Mouse (Mus musculus) kidney, postnatal 4 days (tissue): ENCODE measurements at regions not wholly inside any gene's neighbourhood (a gene's known extent, or its start where the extent isn't known, plus 50 kb on each side); places are given as distances from the start of the nearest gene placed in this dataset.

ENCODE experiments used
- DNase-seq, 2 experiments: peaks; one replicate each; pipeline ENCODE4 v3.0.0; 2021; ENCODE audit warnings: mixed read lengths in 2 of 2

DNA sequence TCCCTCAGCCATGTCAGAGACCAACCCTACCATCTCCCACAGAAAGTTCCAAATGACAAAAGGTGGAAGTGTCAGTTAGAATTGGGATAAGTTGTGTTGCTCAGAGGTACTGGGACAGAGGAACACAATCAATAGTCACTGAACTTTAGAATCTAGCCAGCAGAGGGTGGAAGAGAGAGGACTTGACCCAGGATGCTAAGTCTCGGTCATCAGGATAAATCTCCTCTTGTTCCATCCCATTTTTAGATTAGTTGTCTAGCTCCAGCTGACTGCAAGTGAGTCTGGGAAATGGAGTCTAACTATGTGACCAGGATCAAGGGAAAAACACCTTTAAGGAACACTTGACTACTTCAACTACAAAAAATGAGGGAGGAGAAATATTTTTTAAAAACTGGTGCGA, 91.5 kb downstream of the Fam84b start:
- no peak for DNase-seq

DNA sequence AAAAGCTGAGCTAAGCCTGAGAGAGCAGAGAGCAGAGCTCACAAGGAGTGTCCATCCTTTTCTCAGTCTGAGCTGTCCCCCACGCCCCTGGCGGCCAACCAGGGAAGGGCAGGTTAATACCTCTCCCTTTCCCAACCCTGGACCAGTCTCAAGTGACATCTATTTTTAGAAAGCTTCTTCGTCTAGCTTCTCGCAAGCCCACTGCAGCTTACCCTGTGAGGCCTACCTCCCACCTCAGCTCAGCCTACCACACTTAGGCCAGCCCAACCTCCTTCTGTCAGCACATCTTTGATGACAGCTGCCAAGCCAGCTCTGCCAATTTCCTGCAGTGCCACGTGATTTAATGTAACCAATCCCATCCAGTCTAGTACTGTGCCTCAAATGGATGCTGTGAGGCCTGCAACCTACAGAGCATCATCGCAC, 93.6 kb downstream of the Fam84b start:
- DNase-seq = peak; percentile 82 to 84

GRCm38 (mm10) chr15:60754246-60754645, 99.3 kb downstream of the Fam84b start:
- no peak for DNase-seq

GRCm38 (mm10) chr15:60739598-60739997, 114.0 kb downstream of the Fam84b start:
- DNase-seq = no peak

DNA sequence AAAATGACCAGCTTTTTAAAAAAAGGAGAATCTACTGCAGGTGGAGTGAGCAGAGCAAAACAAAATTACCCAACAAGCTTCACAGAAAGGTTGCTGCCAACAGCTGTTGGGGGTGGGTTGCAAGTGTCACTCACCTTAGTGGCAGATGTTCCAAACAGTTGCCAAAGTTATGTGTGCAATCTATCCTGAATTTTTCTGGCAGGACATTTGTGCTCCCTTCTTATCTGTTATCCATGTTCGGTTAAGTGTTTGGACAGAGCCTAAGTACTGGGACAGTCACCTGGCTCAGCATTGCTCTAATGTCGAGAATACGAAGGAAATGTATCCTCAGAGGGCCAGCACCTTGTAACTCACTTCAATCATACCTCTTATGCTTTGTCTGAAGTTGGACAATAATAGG, 115.3 kb downstream of the Fam84b start:
- no peak for DNase-seq

DNA sequence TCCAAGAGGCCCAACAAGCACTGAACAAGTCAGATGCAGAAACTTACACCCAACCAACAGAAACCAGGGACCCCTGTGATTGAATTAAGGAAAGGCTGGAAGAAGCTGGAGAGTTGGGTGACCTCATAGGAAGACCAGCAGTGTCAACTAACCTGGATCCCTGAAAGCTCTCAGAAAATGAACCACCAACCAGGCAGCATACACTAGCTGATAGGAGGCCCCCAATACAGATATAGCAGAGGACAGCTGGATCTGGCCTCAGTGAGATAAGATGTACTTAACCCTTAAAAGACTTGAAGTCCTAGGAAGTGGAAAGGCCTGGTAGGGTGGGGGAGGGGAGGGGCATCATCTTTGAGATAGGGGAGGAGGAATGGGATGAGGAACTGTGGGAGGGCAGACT, 121.2 kb downstream of the Fam84b start:
- DNase-seq = no peak

GRCm38 (mm10) chr15:60728754-60729153, 124.8 kb downstream of the Fam84b start:
- peak in 1 of 2 experiments; percentile 21 for DNase-seq

GRCm38 (mm10) chr15:60728337-60728736, 125.2 kb downstream of the Fam84b start:
- DNase-seq = peak; percentile 6 to 34

DNA sequence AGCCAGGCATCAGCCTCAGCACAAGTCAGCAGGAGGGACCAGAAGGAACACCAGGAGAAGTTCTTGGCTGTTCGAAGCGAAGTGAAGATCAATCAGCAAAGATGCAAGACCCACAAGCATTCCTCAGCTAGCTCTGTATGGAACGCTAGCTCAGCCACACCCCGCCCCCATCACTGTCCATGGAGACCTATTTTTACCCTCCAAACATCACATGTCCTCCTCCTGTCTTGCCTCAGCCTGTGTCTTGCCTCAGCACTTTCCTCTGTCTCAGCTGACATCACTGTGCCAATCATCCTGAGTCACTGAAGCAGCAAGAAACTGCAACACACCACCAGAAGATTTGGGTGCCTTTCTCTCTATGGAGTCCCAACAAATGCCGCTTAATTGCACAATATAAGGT, 134.2 kb downstream of the Fam84b start:
- peak in 1 of 2 experiments; percentile 4 for DNase-seq

DNA sequence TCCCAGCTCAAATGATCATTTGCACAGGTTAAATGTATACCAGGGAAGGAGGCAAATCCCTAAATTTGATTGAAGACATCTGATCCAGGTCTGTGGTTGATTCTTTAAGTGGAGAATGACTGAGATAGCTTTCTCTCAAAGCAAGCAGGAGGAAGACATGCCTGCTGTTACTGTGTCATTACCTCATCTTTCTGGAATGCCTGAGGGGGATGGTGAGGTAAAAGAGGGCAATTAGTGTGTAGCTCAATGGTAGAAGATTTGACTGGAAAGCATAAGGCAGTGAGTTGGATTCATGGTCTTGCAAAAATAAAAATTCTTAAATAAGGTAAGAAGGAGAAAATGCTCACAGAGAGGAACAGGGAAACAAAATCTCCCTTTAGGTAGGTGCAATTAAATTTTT, 144.9 kb downstream of the Fam84b start:
- no peak for DNase-seq

GRCm38 (mm10) chr15:60706009-60706408, 147.6 kb downstream of the Fam84b start:
- DNase-seq = no peak

GRCm38 (mm10) chr15:60701273-60701672, 152.3 kb downstream of the Fam84b start:
- DNase-seq = no peak

DNA sequence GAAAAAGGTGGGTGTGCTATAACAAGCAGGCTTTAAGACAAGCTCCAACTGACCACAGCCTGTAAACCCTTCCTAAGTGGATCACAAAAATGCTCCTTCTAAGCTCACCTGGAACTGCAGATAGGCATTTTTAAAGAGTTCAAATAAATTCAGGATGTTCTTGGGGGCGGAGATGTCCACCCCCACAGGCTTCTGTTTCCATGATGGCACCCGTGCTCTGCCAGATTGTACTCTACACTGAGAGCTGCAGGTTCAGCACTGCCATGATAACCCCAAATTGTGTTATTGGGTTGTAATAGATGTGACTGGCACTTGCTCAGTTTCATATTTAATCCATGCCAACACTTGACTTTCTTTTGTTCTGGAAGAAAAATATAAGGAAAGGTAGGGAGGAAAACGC, 158.8 kb downstream of the Fam84b start:
- DNase-seq = no peak

GRCm38 (mm10) chr15:60693751-60694500, 159.7 kb downstream of the Fam84b start:
- DNase-seq = peak; percentile 69 to 74

GRCm38 (mm10) chr15:60692718-60693597, 160.6 kb downstream of the Fam84b start:
- no peak for DNase-seq

DNA sequence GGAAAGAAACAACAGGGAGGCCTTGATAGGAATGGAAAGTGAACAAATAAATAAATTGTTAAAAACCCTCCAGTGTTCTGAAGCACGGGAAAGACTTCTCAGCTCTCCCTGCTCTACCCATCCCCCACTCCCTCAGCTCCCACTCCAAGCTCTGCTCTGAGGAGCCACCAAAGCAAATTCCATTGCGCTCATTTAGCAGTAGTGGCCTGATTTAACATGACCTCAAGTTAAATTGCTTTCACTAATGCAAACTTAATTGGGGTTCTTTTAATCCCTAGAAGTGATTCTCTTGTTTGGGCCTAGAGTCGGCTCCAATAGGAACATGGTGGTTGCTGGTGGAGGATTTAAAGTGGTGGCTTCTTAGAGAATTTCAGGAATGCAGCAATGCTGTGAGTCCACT, 161.4 kb downstream of the Fam84b start:
- peak; percentile 13 to 41 for DNase-seq

DNA sequence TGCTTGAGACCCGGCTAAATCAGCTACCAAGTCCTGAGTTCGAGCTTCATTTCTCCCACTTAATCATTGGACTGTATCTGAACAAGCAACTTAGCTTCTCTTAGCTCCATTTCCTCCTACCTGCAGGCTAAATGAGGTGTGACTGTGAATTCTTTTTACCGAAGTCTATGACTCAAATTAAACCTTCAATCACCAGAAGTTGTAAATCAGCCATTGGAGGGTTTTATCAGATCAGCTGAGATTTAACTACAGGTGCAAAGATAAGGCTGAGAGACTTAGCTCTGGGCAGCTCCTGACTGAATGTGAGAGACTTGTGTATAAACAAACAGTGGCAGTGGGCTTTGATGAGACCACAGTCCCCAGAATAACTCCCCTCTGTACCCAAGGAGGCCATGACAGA, 176.2 kb downstream of the Fam84b start:
- no peak for DNase-seq

- DNase-seq = no peak
Observed at GRCm38 (mm10) chr15:60657572-60657971, 196.0 kb downstream of the Fam84b start.

- DNase-seq = no peak
Observed at GRCm38 (mm10) chr15:60655113-60655512, 198.5 kb downstream of the Fam84b start.

GRCm38 (mm10) chr15:60649252-60649651, 204.3 kb downstream of the Fam84b start:
- DNase-seq = no peak

- no peak for DNase-seq
Observed at GRCm38 (mm10) chr15:60641770-60642169, 211.8 kb downstream of the Fam84b start.

- no peak for DNase-seq
Observed at GRCm38 (mm10) chr15:60633457-60633850, 220.1 kb downstream of the Fam84b start.

GRCm38 (mm10) chr15:60632789-60633456, 220.7 kb downstream of the Fam84b start:
- no peak for DNase-seq
